Mouse (Mus musculus) MEL (cell line): ENCODE measurements around the gene Eef2k. TPM values are rescaled to one million over a fixed set of nuclear protein-coding genes. Genes with fewer than 3 reads are reported as not detected.

Experiments
- DNase-seq: peaks from one replicate; pipeline ENCODE4 v3.0.0; 2011; ENCODE audit warnings: low read depth, low spot score
- H3K27ac ChIP-seq: 2 replicates; pipeline ENCODE4 v1.5.1; 2012; ENCODE audit warnings: low read depth, mild to moderate bottlenecking, control low read depth, low read length, moderate library complexity; ENCODE audit not compliant: control insufficient read depth
- H3K27me3 ChIP-seq, 2 experiments: fragments of 150-350 bp in 1 of 2; sonication (generic) in 1 of 2; 2 replicates each; pipeline ENCODE4 v1.6.1; 2012; ENCODE audit warnings: low read length in 2 of 2, mild to moderate bottlenecking in 2 of 2, improper control_type of control experiment in 1 of 2, moderate library complexity in 1 of 2; ENCODE audit not compliant: insufficient read depth in 2 of 2, control insufficient read depth in 1 of 2
- H3K36me3 ChIP-seq, 2 experiments: 2 replicates each; pipeline ENCODE4 v1.6.1; 2012 to 2014; ENCODE audit warnings: low read length in 2 of 2, improper control_type of control experiment in 1 of 2, inconsistent platforms in 1 of 2, mild to moderate bottlenecking in 1 of 2; ENCODE audit not compliant: insufficient read depth in 2 of 2, control insufficient read depth in 1 of 2
- H3K4me1 ChIP-seq, 2 experiments: fragments of 150-350 bp in 1 of 2; sonication (generic) in 1 of 2; 2 replicates each; pipeline ENCODE4 v1.6.1; 2012; ENCODE audit warnings: low read length in 2 of 2, improper control_type of control experiment in 1 of 2, mild to moderate bottlenecking in 1 of 2; ENCODE audit not compliant: insufficient read depth in 2 of 2, control insufficient read depth in 1 of 2
- H3K4me3 ChIP-seq, 2 experiments: fragments of 150-350 bp in 1 of 2; sonication (generic) in 1 of 2; 2 replicates each; pipeline ENCODE4 v1.5.1; 2012; ENCODE audit warnings: low read depth in 2 of 2, low read length in 2 of 2, mild to moderate bottlenecking in 2 of 2, moderate library complexity in 2 of 2, control low read depth in 1 of 2, improper control_type of control experiment in 1 of 2; ENCODE audit not compliant: control insufficient read depth in 1 of 2, insufficient read depth in 1 of 2
- H3K79me2 ChIP-seq: 2 replicates; pipeline ENCODE4 v1.6.1; 2012; ENCODE audit warnings: mild to moderate bottlenecking, low read length, moderate library complexity; ENCODE audit not compliant: control insufficient read depth, poor library complexity, insufficient read depth
- H3K9ac ChIP-seq: 2 replicates; pipeline ENCODE4 v1.6.1; 2012; ENCODE audit warnings: low read depth, mild to moderate bottlenecking, control low read depth, low read length, moderate library complexity; ENCODE audit not compliant: control insufficient read depth, poor library complexity, severe bottlenecking
- H3K9me3 ChIP-seq: fragments of 150-350 bp; sonication (generic); replicated peaks from 2 replicates; pipeline ENCODE4 v1.6.1; 2012; ENCODE audit warnings: mild to moderate bottlenecking, low read length, improper control_type of control experiment, moderate library complexity; ENCODE audit not compliant: insufficient read depth
- BHLHE40 ChIP-seq: IDR thresholded peaks from 2 replicates; pipeline ENCODE4 v1.6.1; 2012; ENCODE audit warnings: low read depth, mild to moderate bottlenecking, inconsistent platforms, low read length, improper control_type of control experiment, borderline replicate concordance
- CHD1 ChIP-seq: IDR thresholded peaks from 2 replicates; pipeline ENCODE4 v1.6.1; 2012; ENCODE audit warnings: low read depth, mild to moderate bottlenecking, inconsistent platforms, low read length, improper control_type of control experiment
- CHD2 ChIP-seq: IDR thresholded peaks from 2 replicates; pipeline ENCODE4 v1.6.1; 2011; ENCODE audit warnings: low read length, improper control_type of control experiment
- ELF1 ChIP-seq: IDR thresholded peaks from 2 replicates; pipeline ENCODE4 v1.6.1; 2014; ENCODE audit warnings: low read depth, mild to moderate bottlenecking, inconsistent platforms, low read length, improper control_type of control experiment, moderate library complexity
- EP300 ChIP-seq, 2 experiments: IDR thresholded peaks; 2 replicates each; pipeline ENCODE4 v1.6.1; 2011; ENCODE audit warnings: improper control_type of control experiment in 2 of 2, low read length in 2 of 2, low read depth in 1 of 2, mild to moderate bottlenecking in 1 of 2
- GABPA ChIP-seq: IDR thresholded peaks from 2 replicates; pipeline ENCODE4 v1.6.1; 2012; ENCODE audit warnings: low read depth, mild to moderate bottlenecking, inconsistent platforms, low read length, improper control_type of control experiment, moderate library complexity
- GATA1 ChIP-seq: IDR thresholded peaks from 2 replicates; pipeline ENCODE4 v1.6.1; 2011; ENCODE audit warnings: low read depth, low read length, improper control_type of control experiment
- KAT2A ChIP-seq: conservative IDR thresholded peaks from 2 replicates; pipeline ENCODE4 v1.6.1; 2012; ENCODE audit warnings: low read depth, low read length, improper control_type of control experiment, inconsistent platforms
- MAFK ChIP-seq: IDR thresholded peaks from 2 replicates; pipeline ENCODE4 v1.6.1; 2011; ENCODE audit warnings: low read depth, mild to moderate bottlenecking, low read length, improper control_type of control experiment, borderline replicate concordance
- MAX ChIP-seq: IDR thresholded peaks from 2 replicates; pipeline ENCODE4 v1.6.1; 2011; ENCODE audit warnings: low read length, improper control_type of control experiment
- MAZ ChIP-seq: IDR thresholded peaks from 2 replicates; pipeline ENCODE4 v1.6.1; 2012; ENCODE audit warnings: low read depth, mild to moderate bottlenecking, inconsistent platforms, low read length, improper control_type of control experiment
- MEF2A ChIP-seq: IDR thresholded peaks from 2 replicates; pipeline ENCODE4 v1.6.1; 2014; ENCODE audit warnings: low read depth, mild to moderate bottlenecking, inconsistent platforms, low read length, improper control_type of control experiment; ENCODE audit not compliant: poor library complexity, insufficient replicate concordance, severe bottlenecking; ENCODE audit errors: extremely low read depth
- NELFE ChIP-seq: IDR thresholded peaks from 2 replicates; pipeline ENCODE4 v1.6.1; 2011; ENCODE audit warnings: low read depth, low read length, improper control_type of control experiment
- POLR2A ChIP-seq, 2 experiments: IDR thresholded peaks; 2 replicates each; pipeline ENCODE4 v1.6.1; 2011 to 2012; ENCODE audit warnings: low read length in 2 of 2, mild to moderate bottlenecking in 2 of 2, control low read depth in 1 of 2, improper control_type of control experiment in 1 of 2, low read depth in 1 of 2, moderate library complexity in 1 of 2; ENCODE audit not compliant: control insufficient read depth in 1 of 2, insufficient read depth in 1 of 2, poor library complexity in 1 of 2
- POLR2AphosphoS2 ChIP-seq: IDR thresholded peaks from 2 replicates; pipeline ENCODE4 v1.6.1; 2011; ENCODE audit warnings: low read length, improper control_type of control experiment
- POLR2AphosphoS5 ChIP-seq: IDR thresholded peaks from 2 replicates; pipeline ENCODE4 v1.6.1; 2012; ENCODE audit warnings: low read depth, borderline replicate concordance, mild to moderate bottlenecking, inconsistent platforms, low read length, moderate library complexity, mixed read lengths
- RAD21 ChIP-seq: IDR thresholded peaks from 2 replicates; pipeline ENCODE4 v1.6.1; 2011; ENCODE audit warnings: mild to moderate bottlenecking, low read depth, low read length, improper control_type of control experiment
- SIN3A ChIP-seq: IDR thresholded peaks from 2 replicates; pipeline ENCODE4 v1.6.1; 2012; ENCODE audit warnings: low read length, improper control_type of control experiment, inconsistent platforms
- SMC3 ChIP-seq: IDR thresholded peaks from 2 replicates; pipeline ENCODE4 v1.6.1; 2011; ENCODE audit warnings: low read depth, low read length, improper control_type of control experiment
- TAL1 ChIP-seq: IDR thresholded peaks from 2 replicates; pipeline ENCODE4 v1.6.1; 2012; ENCODE audit warnings: mild to moderate bottlenecking, inconsistent platforms, low read length, moderate library complexity, mixed read lengths
- TBP ChIP-seq: IDR thresholded peaks from 2 replicates; pipeline ENCODE4 v1.8.0; 2011; ENCODE audit warnings: low read depth, low read length, improper control_type of control experiment
- TCF12 ChIP-seq: IDR thresholded peaks from 2 replicates; pipeline ENCODE4 v1.6.1; 2014; ENCODE audit warnings: low read depth, mild to moderate bottlenecking, inconsistent platforms, low read length, improper control_type of control experiment, moderate library complexity
- UBTF ChIP-seq: IDR thresholded peaks from 2 replicates; pipeline ENCODE4 v1.6.1; 2012; ENCODE audit warnings: low read depth, mild to moderate bottlenecking, inconsistent platforms, low read length, improper control_type of control experiment, moderate library complexity, borderline replicate concordance; ENCODE audit not compliant: insufficient read depth
- USF1 ChIP-seq: IDR thresholded peaks from 2 replicates; pipeline ENCODE4 v1.6.1; 2014; ENCODE audit warnings: low read depth, mild to moderate bottlenecking, inconsistent platforms, low read length, improper control_type of control experiment, moderate library complexity
- USF2 ChIP-seq, 2 experiments: IDR thresholded peaks; 2 replicates each; pipeline ENCODE4 v1.6.1; 2011 to 2012; ENCODE audit warnings: improper control_type of control experiment in 2 of 2, low read length in 2 of 2, borderline replicate concordance in 1 of 2, inconsistent platforms in 1 of 2, low read depth in 1 of 2, mild to moderate bottlenecking in 1 of 2; ENCODE audit not compliant: insufficient read depth in 1 of 2
- ZC3H11A ChIP-seq: IDR thresholded peaks from 2 replicates; pipeline ENCODE4 v1.6.1; 2012; ENCODE audit warnings: low read depth, mild to moderate bottlenecking, inconsistent platforms, low read length, improper control_type of control experiment
- ZKSCAN1 ChIP-seq: IDR thresholded peaks from 2 replicates; pipeline ENCODE4 v1.6.1; 2012; ENCODE audit warnings: low read depth, mild to moderate bottlenecking, inconsistent platforms, low read length, improper control_type of control experiment, moderate library complexity
- ZMIZ1 ChIP-seq: IDR thresholded peaks from 2 replicates; pipeline ENCODE4 v1.6.1; 2012; ENCODE audit warnings: low read depth, mild to moderate bottlenecking, inconsistent platforms, low read length, improper control_type of control experiment, moderate library complexity
- ZNF384 ChIP-seq: IDR thresholded peaks from 2 replicates; pipeline ENCODE4 v1.6.1; 2012; ENCODE audit warnings: low read depth, mild to moderate bottlenecking, inconsistent platforms, low read length, improper control_type of control experiment
- polyA plus RNA-seq, 2 experiments: library from polyadenylated mRNA; stranded (reverse) in 1 of 2; unstranded in 1 of 2; fragments of >175 nt in 1 of 2; fragments of >200 nt in 1 of 2; gene quantifications; 2 replicates each; pipeline versions ENCODE4 v1.2.1 to v1.2.4; 2012; ENCODE audit warnings: low replicate concordance in 2 of 2, low read depth in 1 of 2; ENCODE audit not compliant: insufficient read length in 2 of 2, insufficient read depth in 1 of 2, missing spikeins in 1 of 2
- total RNA-seq: library from RNA; depleted of rRNA; stranded (reverse); fragments of 300-350 nt; gene quantifications from 2 replicates; pipeline ENCODE4 v1.2.3, GENCODE M21; 2012

Eef2k gene
- total and polyA plus RNA-seq, 3 experiments: 56.2 to 69.2 TPM; not detected in 1

DNA sequence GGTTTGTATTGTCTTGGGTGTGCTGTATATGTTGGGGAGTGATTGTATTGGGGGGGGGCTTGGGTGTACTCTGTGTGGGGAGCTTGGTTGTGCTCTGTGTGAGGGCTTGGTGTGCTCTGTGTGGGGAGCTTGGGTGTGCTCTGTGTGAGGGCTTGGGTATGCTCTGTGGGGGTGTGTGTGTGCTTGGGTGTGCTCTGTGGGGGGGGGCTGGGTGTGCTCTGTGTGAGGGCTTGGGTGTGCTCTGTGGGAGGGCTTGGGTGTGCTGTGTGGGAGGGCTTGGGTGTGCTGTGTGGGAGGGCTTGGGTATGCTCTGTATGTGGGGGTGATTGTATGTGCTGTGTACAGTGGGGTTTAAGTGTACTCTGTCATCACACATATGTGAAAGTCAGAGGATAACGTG lies 25.1 kb downstream of the Eef2k start:
- H3K4me3 ChIP-seq: no peak overlapping the region
- H3K4me1 ChIP-seq: peaks cover 37 to 51% of the 10 kb centered on the region in 2 experiments
- no peaks in the 10 kb centered on the region for H3K27me3 ChIP-seq
- H3K9me3 ChIP-seq: no peaks in the 10 kb centered on the region
- H3K36me3 ChIP-seq: peaks cover 0 to 58% of the 10 kb centered on the region in 2 experiments; a peak in 2 of 4 replicates
- no peak for TF ChIP-seq POLR2AphosphoS5
- no peak for TF ChIP-seq MAX
- no peak for TF ChIP-seq CHD1
- no peak for TF ChIP-seq MEF2A
- no peak for TF ChIP-seq KAT2A
- TF ChIP-seq MAFK: no peak
- TF ChIP-seq POLR2A (IDR thresholded peaks at IDR 0.05; ENCODE audit: control insufficient read depth in 1 of 2, insufficient read depth in 1 of 2, low read depth in 1 of 2, low read length in 2 of 2, poor library complexity in 1 of 2): no peak
- no peak for TF ChIP-seq CHD2
- TF ChIP-seq MAZ: no peak
- TF ChIP-seq TAL1: no peak
- TF ChIP-seq GABPA: no peak
- TF ChIP-seq ELF1: no peak
- TF ChIP-seq USF2 (IDR thresholded peaks at IDR 0.05; ENCODE audit: borderline replicate concordance in 1 of 2, insufficient read depth in 1 of 2, low read depth in 1 of 2, low read length in 2 of 2): no peak
- no peak for TF ChIP-seq USF1
- TF ChIP-seq NELFE: no peak
- TF ChIP-seq SMC3: no peak
- no peak for TF ChIP-seq ZNF384
- peaks cover 11% of the 10 kb centered on the region for H3K79me2 ChIP-seq
- DNase-seq: no peak
- no peak overlapping the region for H3K9ac ChIP-seq
- H3K27ac ChIP-seq: no peak overlapping the region

DNA sequence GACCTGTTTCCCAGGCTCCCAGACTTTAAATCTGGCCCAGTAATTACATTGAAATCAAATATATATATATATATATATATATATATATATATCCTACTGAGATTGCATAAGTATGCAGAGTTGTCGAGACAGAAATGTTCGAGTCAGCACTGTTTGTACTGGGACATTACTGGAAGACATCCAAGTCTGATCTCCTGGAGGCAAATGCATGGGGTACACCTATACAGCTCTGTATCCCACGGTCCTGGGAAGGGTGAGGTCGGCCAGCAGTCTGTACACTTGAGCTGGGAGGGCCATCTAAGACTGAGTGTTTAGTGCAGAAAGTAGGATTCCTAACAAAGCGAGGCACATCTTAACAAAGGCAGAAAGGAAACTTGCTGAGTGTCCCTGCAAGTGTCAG lies 27.3 kb downstream of the Eef2k start:
- TF ChIP-seq MEF2A (no peak), ELF1 (no peak), MAX (no peak), ZKSCAN1 (no peak), GATA1 (no peak), ZMIZ1 (no peak), KAT2A (no peak), POLR2A (IDR thresholded peaks at IDR 0.05; ENCODE audit: control insufficient read depth in 1 of 2, insufficient read depth in 1 of 2, low read depth in 1 of 2, low read length in 2 of 2, poor library complexity in 1 of 2) (no peak), SIN3A (no peak), TCF12 (no peak), SMC3 (no peak), ZC3H11A (no peak), TBP (no peak), BHLHE40 (no peak), CHD2 (no peak), UBTF (no peak), GABPA (no peak), RAD21 (no peak), EP300 (IDR thresholded peaks at IDR 0.05; ENCODE audit: low read depth in 1 of 2, low read length in 2 of 2) (no peak), POLR2AphosphoS2 (no peak)
- H3K4me1 ChIP-seq: peaks cover 33 to 39% of the 10 kb centered on the region in 2 experiments
- H3K27me3 ChIP-seq: no peaks in the 10 kb centered on the region
- no peak overlapping the region for H3K27ac ChIP-seq
- H3K4me3 ChIP-seq: no peak overlapping the region
- H3K36me3 ChIP-seq: peaks cover 0 to 43% of the 10 kb centered on the region in 2 experiments; a peak in 2 of 4 replicates
- no peaks in the 10 kb centered on the region for H3K9me3 ChIP-seq
- H3K79me2 ChIP-seq: no peaks in the 10 kb centered on the region
- no peak for DNase-seq
- H3K9ac ChIP-seq: no peak overlapping the region
